Mouse (Mus musculus): ENCODE data around the gene Dohh. TPM values are rescaled to one million over a fixed set of nuclear protein-coding genes. Genes with fewer than 3 reads are reported as not detected.

Gene Dohh
- total and polyA plus RNA-seq, 3 experiments, result 78.2 to 131 (median 81.7) TPM

GRCm38 (mm10) chr10:81429605-81430061 lies 45.4 kb downstream of the Dohh start:
- Histone ChIP-seq H3K4me1 (ENCODE audit: control insufficient read depth in 1 of 2, insufficient read depth in 2 of 2) (peaks cover 41 to 71% of the 10 kb centered on the region in 2 experiments), H3K9ac (ENCODE audit: insufficient read depth, low read depth) (peak overlapping the region; percentile 94), H3K36me3 (replicated peaks in 1 of 2; ENCODE audit: control insufficient read depth in 1 of 2, insufficient read depth in 1 of 2, low read length in 1 of 2) (no peaks in the 10 kb centered on the region), H3K4me3 (replicated peaks in 1 of 3; ENCODE audit: low read depth in 2 of 3, low read length in 2 of 3, poor library complexity in 1 of 3) (peak overlapping the region; percentile 41 to 74 (median 64)), H3K27me3 (replicated peaks) (peaks cover 38% of the 10 kb centered on the region), H3K27ac (ENCODE audit: insufficient read depth, low read depth) (peak overlapping the region; percentile 95), H3K4me2 (ENCODE audit: insufficient read depth, low read depth, poor library complexity, severe bottlenecking) (peak overlapping the region; percentile 73), H3K9me3 (replicated peaks; ENCODE audit: low read length) (no peaks in the 10 kb centered on the region), H3K79me2 (replicated peaks; ENCODE audit: control insufficient read depth, extremely low read depth, insufficient read depth, poor library complexity, severe bottlenecking) (peaks cover 16% of the 10 kb centered on the region)
- peak; percentile 97 for DNase-seq (ENCODE audit: extremely low read depth)
- dilution Hi-C loops (cut with MboI; ENCODE audit: extremely low pct_ligation_motif_present, extremely low pct_unique_long_range_greater_than_20kb, low sequenced_read_pairs), result no loop called here
- in situ Hi-C loops (cut with MboI; ENCODE audit: low pct_ligation_motif_present, low pct_unique_long_range_greater_than_20kb, low sequenced_read_pairs), result no loop called here
- TF ChIP-seq MXI1 (IDR thresholded peaks at IDR 0.05; ENCODE audit: low read depth, low read length), result peak; percentile 29
- TF ChIP-seq USF1 (IDR thresholded peaks at IDR 0.05; ENCODE audit: low read depth, low read length), result no peak
- TF ChIP-seq TCF12 (IDR thresholded peaks at IDR 0.05; ENCODE audit: low read depth, low read length), result peak; percentile 30; the same call in 1 of the 2 replicates
- peak; percentile 31; the same call in 1 of the 2 replicates for TF ChIP-seq BHLHE40 (IDR thresholded peaks at IDR 0.05; ENCODE audit: low read depth, low read length)
- TF ChIP-seq MEF2A (IDR thresholded peaks at IDR 0.05; ENCODE audit: borderline replicate concordance, low read depth, low read length), result no peak
- 0 out of 2 replicates have a peak, but pooled peaks have one; percentile 18 for TF ChIP-seq ELF1 (IDR thresholded peaks at IDR 0.05; ENCODE audit: low read depth, low read length)
- TF ChIP-seq ETS1 (conservative IDR thresholded peaks at IDR 0.05; ENCODE audit: low read depth, low read length), result peak; percentile 12; the same call in 1 of the 2 replicates
- TF ChIP-seq ZMIZ1 (IDR thresholded peaks at IDR 0.05; ENCODE audit: low read depth, low read length), result no peak
- TF ChIP-seq MAZ (IDR thresholded peaks at IDR 0.05; ENCODE audit: low read depth, low read length), result peak; percentile 64; the same call in 1 of the 2 replicates
- no peak for TF ChIP-seq POLR2A (IDR thresholded peaks at IDR 0.05; ENCODE audit: low read depth, low read length)
- no peak; the same call in 1 of the 2 replicates for TF ChIP-seq MAX (IDR thresholded peaks at IDR 0.05; ENCODE audit: low read length)
- no peak for TF ChIP-seq ZNF384 (IDR thresholded peaks at IDR 0.05; ENCODE audit: low read depth, low read length)
- TF ChIP-seq RAD21 (IDR thresholded peaks at IDR 0.05; ENCODE audit: low read depth, low read length), result no peak
- no peak for TF ChIP-seq ZKSCAN1 (IDR thresholded peaks at IDR 0.05; ENCODE audit: borderline replicate concordance, low read depth, low read length)
- no peak for TF ChIP-seq JUND (conservative IDR thresholded peaks at IDR 0.05; ENCODE audit: low read depth, low read length)
- TF ChIP-seq NRF1 (IDR thresholded peaks at IDR 0.05; ENCODE audit: low read depth, low read length), result no peak
- TF ChIP-seq UBTF (IDR thresholded peaks at IDR 0.05; ENCODE audit: low read depth, low read length), result no peak
- no peak for TF ChIP-seq GABPA (IDR thresholded peaks at IDR 0.05; ENCODE audit: insufficient replicate concordance, low read depth, low read length)
- TF ChIP-seq HCFC1 (IDR thresholded peaks at IDR 0.05; ENCODE audit: low read depth, low read length), result no peak
- TF ChIP-seq TBP (conservative IDR thresholded peaks at IDR 0.05; ENCODE audit: low read depth, low read length), result 0 out of 2 replicates have a peak, but pooled peaks have one; percentile 51
- TF ChIP-seq E2F4 (IDR thresholded peaks at IDR 0.05; ENCODE audit: insufficient replicate concordance, low read depth, low read length), result no peak
- TF ChIP-seq POLR2AphosphoS2 (IDR thresholded peaks at IDR 0.05; ENCODE audit: low read depth, low read length), result no peak
- TF ChIP-seq EP300 (IDR thresholded peaks at IDR 0.05; ENCODE audit: low read length), result no peak
- 0 out of 2 replicates have a peak, but pooled peaks have one; percentile 17 for TF ChIP-seq KAT2A (IDR thresholded peaks at IDR 0.05; ENCODE audit: insufficient replicate concordance, low read length)
- TF ChIP-seq ZC3H11A (IDR thresholded peaks at IDR 0.05; ENCODE audit: low read depth, low read length), result no peak
- TF ChIP-seq CTCF (conservative IDR thresholded peaks at IDR 0.05 in 1 of 2, IDR thresholded peaks at IDR 0.05 in 1 of 2; ENCODE audit: low read depth in 2 of 2, low read length in 2 of 2), result no peak; a peak in 1 of 4 replicates
- no peak for TF ChIP-seq PAX5 (IDR thresholded peaks at IDR 0.05; ENCODE audit: low read length)
- no peak for TF ChIP-seq IRF4 (IDR thresholded peaks at IDR 0.05; ENCODE audit: low read depth, low read length)
- no peak for TF ChIP-seq SMC3 (IDR thresholded peaks at IDR 0.05; ENCODE audit: low read depth, low read length)
- TF ChIP-seq CHD2 (IDR thresholded peaks at IDR 0.05; ENCODE audit: low read length), result no peak
- TF ChIP-seq SIN3A (IDR thresholded peaks at IDR 0.05; ENCODE audit: low read length), result peak; percentile 16; the same call in 1 of the 2 replicates
- TF ChIP-seq RCOR1 (conservative IDR thresholded peaks at IDR 0.05; ENCODE audit: low read depth, low read length), result 0 out of 2 replicates have a peak, but pooled peaks have one; percentile 7
- TF ChIP-seq CHD1 (IDR thresholded peaks at IDR 0.05; ENCODE audit: low read depth, low read length), result no peak
- no peak for TF ChIP-seq MYC (IDR thresholded peaks at IDR 0.05; ENCODE audit: low read depth, low read length)
- TF ChIP-seq NELFE (IDR thresholded peaks at IDR 0.05; ENCODE audit: low read depth, low read length), result 0 out of 2 replicates have a peak, but pooled peaks have one; percentile 29
- TF ChIP-seq MAFK (IDR thresholded peaks at IDR 0.05; ENCODE audit: insufficient replicate concordance, low read length), result no peak
- TF ChIP-seq USF2 (conservative IDR thresholded peaks at IDR 0.05; ENCODE audit: low read depth, low read length), result no peak
- TF ChIP-seq JUN (IDR thresholded peaks at IDR 0.05; ENCODE audit: insufficient read depth, low read depth, low read length), result no peak

Data from CH12.LX (cell line).